Mouse (Mus musculus) G1E-ER4 (cell line): ENCODE measurements around the gene Gm10318. TPM values are rescaled to one million over a fixed set of nuclear protein-coding genes. Genes with fewer than 3 reads are reported as not detected.

ENCODE experiments used
- GATA1 ChIP-seq: IDR thresholded peaks from one replicate; pipeline ENCODE4 v1.8.0; 2012; ENCODE audit warnings: low read length, inconsistent platforms
- polyA plus RNA-seq: library from polyadenylated mRNA; stranded (reverse); fragments of >175 nt; gene quantifications from 2 replicates; pipeline ENCODE4 v1.2.3, GENCODE M21; 2012

The Gm10318 gene
- not detected in 2 replicates for polyA plus RNA-seq

GRCm38 (mm10) chr10:77852559-77852958 is at the start of gene Gm10318:
Gene Gm10318 (plus strand): TSS chr10:77852859.
- TF ChIP-seq GATA1, result no peak

- no peak for TF ChIP-seq GATA1
Observed at GRCm38 (mm10) chr10:77804095-77804494, 48.6 kb upstream of the Gm10318 start.

- no peak for TF ChIP-seq GATA1
Observed at GRCm38 (mm10) chr10:77811743-77812142, 40.9 kb upstream of the Gm10318 start, which contains the start of gene Gm9507. Gene Gm9507 (minus strand): TSS chr10:77811843.

- TF ChIP-seq GATA1, result no peak
Observed at GRCm38 (mm10) chr10:77814382-77814781, 38.3 kb upstream of the Gm10318 start, which contains the start of gene Gm2696. Gene Gm2696 (plus strand): TSS chr10:77814682.

GRCm38 (mm10) chr10:77815514-77815913 is 37.1 kb upstream of the Gm10318 start:
- no peak for TF ChIP-seq GATA1

GRCm38 (mm10) chr10:77818523-77818922 is 34.1 kb upstream of the Gm10318 start:
- no peak for TF ChIP-seq GATA1

- TF ChIP-seq GATA1, result no peak
Observed at GRCm38 (mm10) chr10:77819203-77819602, 33.5 kb upstream of the Gm10318 start.

- TF ChIP-seq GATA1, result no peak
Observed at GRCm38 (mm10) chr10:77826951-77827350, 25.7 kb upstream of the Gm10318 start, which contains the start of gene Krtap10-4. Gene Krtap10-4 (minus strand): TSS chr10:77827095.

GRCm38 (mm10) chr10:77835647-77836046 is 17.0 kb upstream of the Gm10318 start, which contains the start of gene Krtap10-10:
Gene Krtap10-10 (plus strand): TSS chr10:77835947.
- no peak for TF ChIP-seq GATA1

- no peak for TF ChIP-seq GATA1
Observed at GRCm38 (mm10) chr10:77839006-77839405, 13.7 kb upstream of the Gm10318 start.

- no peak for TF ChIP-seq GATA1
Observed at GRCm38 (mm10) chr10:77846503-77846902, 6.2 kb upstream of the Gm10318 start, which contains the start of gene Gm36176. Gene Gm36176 (plus strand): TSS chr10:77846803.

- TF ChIP-seq GATA1, result no peak
Observed at GRCm38 (mm10) chr10:77846961-77847360, 5.7 kb upstream of the Gm10318 start.

GRCm38 (mm10) chr10:77847538-77847937 is 5.1 kb upstream of the Gm10318 start:
- no peak for TF ChIP-seq GATA1

GRCm38 (mm10) chr10:77861675-77862074 is 9.0 kb downstream of the Gm10318 start, which contains the start of gene Gm3285:
Gene Gm3285 (plus strand): TSS chr10:77861975.
- TF ChIP-seq GATA1, result no peak

GRCm38 (mm10) chr10:77864067-77864761 is 11.6 kb downstream of the Gm10318 start:
- no peak for TF ChIP-seq GATA1

GRCm38 (mm10) chr10:77864762-77865143 is 12.1 kb downstream of the Gm10318 start:
- no peak for TF ChIP-seq GATA1

GRCm38 (mm10) chr10:77867546-77867945 is 14.9 kb downstream of the Gm10318 start:
- no peak for TF ChIP-seq GATA1
